Mouse (Mus musculus) liver, postnatal 0 days (tissue): ENCODE data around the gene Slc28a2.
"Not testable (repeated sequence)": the region's sequence is repeated elsewhere in the genome, so short reads cannot be mapped to it uniquely, and the experiment has no call there.

Experiments
- CTCF ChIP-seq: sonication (generic); IDR thresholded peaks from 2 replicates; pipeline ENCODE4 v1.5.1; 2016; ENCODE audit warnings: antibody characterized with exemption, low read depth
- EP300 ChIP-seq: IDR thresholded peaks from 2 replicates; pipeline ENCODE4 v1.6.1; 2016; ENCODE audit warnings: antibody characterized with exemption, low read depth, mild to moderate bottlenecking

DNA sequence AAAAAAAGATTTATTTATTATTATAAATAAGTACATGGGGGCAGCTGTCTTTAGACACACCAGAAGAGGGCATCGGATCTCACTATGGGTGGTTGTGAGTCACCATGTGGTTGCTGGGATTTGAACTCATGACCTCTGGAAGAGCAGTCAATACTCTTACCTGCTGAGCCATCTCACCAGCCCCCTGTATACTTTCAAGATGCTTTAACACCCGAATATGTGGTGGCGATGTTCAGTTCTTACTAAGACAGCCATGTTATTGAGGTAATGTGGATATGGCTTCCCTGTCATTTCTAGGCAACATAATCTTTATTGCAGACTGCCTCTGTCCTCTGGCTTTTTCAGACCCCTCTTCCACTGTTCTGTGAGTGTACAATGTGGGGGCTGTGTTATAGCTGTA, 39.1 kb upstream of the Slc28a2 start:
- TF ChIP-seq CTCF, EP300: not testable (repeated sequence)
